Mouse (Mus musculus) liver, embryonic 15.5 days (tissue): ENCODE results near the gene Nr1h3. TPM values are rescaled to one million over a fixed set of nuclear protein-coding genes. Genes with fewer than 3 reads are reported as not detected.

ENCODE experiments used
- ATAC-seq: fragments of 200-750 bp; cut with Nextera tagmentation; 2 replicates; pipeline ENCODE4 v1.8.0; 2017; ENCODE audit warnings: moderate number of reproducible peaks, mild to moderate bottlenecking, moderate library complexity; ENCODE audit not compliant: insufficient read depth
- H3K27ac ChIP-seq: fragments of 300-500 bp; sonication (generic); replicated peaks from 2 replicates; pipeline ENCODE4 v1.5.1; 2015; ENCODE audit warnings: mild to moderate bottlenecking, inconsistent platforms
- H3K27me3 ChIP-seq: fragments of 300-500 bp; sonication (generic); 2 replicates; pipeline ENCODE4 v1.6.1; 2015; ENCODE audit warnings: mild to moderate bottlenecking, inconsistent platforms
- H3K36me3 ChIP-seq: fragments of 300-500 bp; sonication (generic); replicated peaks from 2 replicates; pipeline ENCODE4 v1.6.1; 2015; ENCODE audit warnings: moderate library complexity, mild to moderate bottlenecking, inconsistent platforms
- H3K4me1 ChIP-seq: fragments of 300-500 bp; sonication (generic); replicated peaks from 2 replicates; pipeline ENCODE4 v1.6.1; 2015; ENCODE audit warnings: inconsistent platforms
- H3K4me2 ChIP-seq: fragments of 300-500 bp; sonication (generic); 2 replicates; pipeline ENCODE4 v1.6.1; 2015; ENCODE audit warnings: moderate library complexity, mild to moderate bottlenecking, inconsistent platforms
- H3K4me3 ChIP-seq: fragments of 300-500 bp; sonication (generic); replicated peaks from 2 replicates; pipeline ENCODE4 v1.5.1; 2015; ENCODE audit warnings: mild to moderate bottlenecking, inconsistent platforms
- H3K9ac ChIP-seq: fragments of 300-500 bp; sonication (generic); 2 replicates; pipeline ENCODE4 v1.6.1; 2015; ENCODE audit warnings: moderate library complexity, mild to moderate bottlenecking, inconsistent platforms
- H3K9me3 ChIP-seq: fragments of 300-500 bp; sonication (generic); replicated peaks from 2 replicates; pipeline ENCODE4 v1.6.1; 2016; ENCODE audit warnings: inconsistent platforms
- WGBS: fragments of 180-500 bp; shearing (Covaris S2); methylation state at CpG from one replicate; pipeline ENCODE4 v1.1.7; 2015; ENCODE audit warnings: mixed read lengths; ENCODE audit not compliant: insufficient replicate concordance; 5-methylcytosine and 5-hydroxymethylcytosine counted together
- polyA plus RNA-seq: library from polyadenylated mRNA; unstranded; fragments of >200 nt; fragmentation: Nextera tagmentation; extraction: Ambion mirVana; gene quantifications from 2 replicates; pipeline ENCODE4 v1.2.1, GENCODE M21; 2015

Nr1h3 gene
- polyA plus RNA-seq, 1 experiment from 2014 or later, result 21.0 TPM

DNA sequence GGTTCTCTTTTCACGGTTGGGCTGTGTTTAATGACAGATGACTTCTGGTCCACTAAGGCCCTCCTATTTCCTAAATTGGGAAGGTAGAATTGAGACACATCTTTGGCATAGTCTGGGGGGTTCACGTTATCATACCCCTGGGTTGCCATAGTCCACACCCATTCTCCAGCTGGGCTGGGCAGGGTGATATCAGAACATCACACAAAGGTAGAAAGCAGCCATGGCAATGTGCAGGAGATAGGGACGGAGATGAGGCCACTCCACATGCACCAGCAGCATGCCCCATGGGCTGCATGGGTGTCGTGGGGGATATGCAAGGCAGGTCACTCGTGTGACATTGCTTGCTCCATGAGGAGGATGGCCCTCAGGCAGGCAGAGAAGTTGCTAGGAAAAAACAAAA is 39.1 kb downstream of the Nr1h3 start:
- WGBS, result 32% methylated on average over 5 of the region's 5 CpGs
- Histone ChIP-seq H3K4me3 (no peak overlapping the region), H3K36me3 (peaks cover 54% of the 10 kb centered on the region), H3K27me3 (no peaks in the 10 kb centered on the region), H3K9me3 (no peaks in the 10 kb centered on the region), H3K9ac (no peak overlapping the region), H3K27ac (no peak overlapping the region), H3K4me2 (no peak overlapping the region), H3K4me1 (peaks cover 26% of the 10 kb centered on the region)
- ATAC-seq, result peak; percentile 25; the same call in 1 of the 2 replicates

GRCm38 (mm10) chr2:91162952-91163351 is 39.7 kb downstream of the Nr1h3 start:
- H3K4me3 ChIP-seq, result no peak overlapping the region
- ATAC-seq, result no peak
- no peak overlapping the region for H3K4me2 ChIP-seq
- no peak overlapping the region for H3K27ac ChIP-seq
- H3K4me1 ChIP-seq, result peaks cover 26% of the 10 kb centered on the region
- H3K9ac ChIP-seq, result no peak overlapping the region
- H3K9me3 ChIP-seq, result no peaks in the 10 kb centered on the region
- H3K36me3 ChIP-seq, result peaks cover 57% of the 10 kb centered on the region
- no peaks in the 10 kb centered on the region for H3K27me3 ChIP-seq
- 62% methylated on average over 4 of the region's 4 CpGs for WGBS

DNA sequence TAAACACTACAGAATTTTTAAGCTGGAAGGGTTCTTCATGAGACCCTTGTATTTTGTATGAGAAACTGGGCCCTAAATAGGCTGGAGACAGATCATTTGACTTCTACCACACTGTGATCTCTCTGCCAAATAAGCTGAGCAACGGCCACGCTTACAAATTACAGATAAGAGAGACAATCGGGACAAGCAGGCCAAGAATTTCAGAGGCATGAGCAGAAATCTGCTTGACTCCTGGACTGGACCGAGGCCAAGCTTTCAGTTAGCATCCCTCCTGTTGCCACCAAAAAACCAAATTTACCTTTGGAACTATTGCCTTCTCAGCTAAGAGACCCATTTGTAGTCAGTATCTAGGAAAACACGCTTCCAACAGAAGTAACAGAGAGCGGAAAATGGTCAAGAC is 42.0 kb downstream of the Nr1h3 start:
- Histone ChIP-seq H3K4me3 (no peak overlapping the region), H3K27me3 (no peaks in the 10 kb centered on the region), H3K9ac (no peak overlapping the region), H3K27ac (no peak overlapping the region), H3K4me1 (peaks cover 26% of the 10 kb centered on the region), H3K4me2 (no peak overlapping the region), H3K9me3 (no peaks in the 10 kb centered on the region), H3K36me3 (peaks cover 63% of the 10 kb centered on the region)
- WGBS, result 63% methylated on average over 6 of the region's 6 CpGs
- ATAC-seq, result no peak

DNA sequence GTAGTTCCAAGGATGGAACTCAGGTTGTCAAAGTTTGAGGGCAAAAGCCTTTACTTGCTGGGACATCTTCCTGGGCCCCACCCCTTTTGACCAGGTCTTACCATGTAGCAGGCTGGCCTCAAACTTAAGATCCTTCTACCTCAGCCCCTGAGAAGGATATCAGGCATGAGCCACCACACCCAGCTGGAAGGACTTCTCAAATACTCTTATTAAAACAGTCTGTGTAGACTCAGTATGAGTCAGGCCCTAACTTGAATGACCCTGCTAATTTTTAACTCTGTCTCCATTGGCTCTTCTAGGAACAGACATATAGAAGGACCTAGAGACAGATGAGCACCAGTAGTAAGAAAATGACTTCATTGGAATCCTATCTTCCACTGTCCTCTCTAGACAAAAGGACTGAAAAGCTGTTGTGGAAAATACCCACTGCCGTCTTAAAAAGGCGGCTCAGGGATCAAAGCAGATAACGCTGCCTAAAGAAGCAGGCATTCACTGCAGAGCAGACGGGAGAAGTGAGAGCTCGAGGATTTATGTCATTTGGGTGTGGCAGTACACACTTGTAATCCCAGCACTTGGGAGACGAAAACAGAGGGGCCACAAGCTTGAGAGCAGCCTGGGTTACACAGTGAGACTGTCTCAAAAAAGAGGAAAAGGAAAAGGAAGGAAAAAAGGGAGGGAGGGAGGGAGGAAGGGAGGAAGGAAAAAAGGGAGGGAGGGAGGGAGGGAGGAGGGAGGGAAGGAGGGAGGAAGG is 45.5 kb downstream of the Nr1h3 start:
- Histone ChIP-seq H3K36me3 (peaks cover 61% of the 10 kb centered on the region), H3K9me3 (no peaks in the 10 kb centered on the region), H3K4me1 (no peaks in the 10 kb centered on the region), H3K27ac (no peak overlapping the region), H3K4me2 (no peak overlapping the region), H3K27me3 (no peaks in the 10 kb centered on the region), H3K9ac (no peak overlapping the region), H3K4me3 (no peak overlapping the region)
- ATAC-seq, result no peak
- WGBS, result 60% methylated on average over 6 of the region's 6 CpGs

GRCm38 (mm10) chr2:91154091-91154490 is 48.5 kb downstream of the Nr1h3 start:
- H3K4me2 ChIP-seq, result no peak overlapping the region
- 82% methylated on average over 3 of the region's 3 CpGs for WGBS
- ATAC-seq, result no peak
- H3K4me3 ChIP-seq, result no peak overlapping the region
- H3K27ac ChIP-seq, result no peak overlapping the region
- no peaks in the 10 kb centered on the region for H3K9me3 ChIP-seq
- H3K36me3 ChIP-seq, result peaks cover 55% of the 10 kb centered on the region
- no peaks in the 10 kb centered on the region for H3K27me3 ChIP-seq
- H3K9ac ChIP-seq, result no peak overlapping the region
- H3K4me1 ChIP-seq, result no peaks in the 10 kb centered on the region

GRCm38 (mm10) chr2:91152885-91153377 is 49.7 kb downstream of the Nr1h3 start:
- Histone ChIP-seq H3K4me1 (no peaks in the 10 kb centered on the region), H3K9me3 (no peaks in the 10 kb centered on the region), H3K36me3 (peaks cover 50% of the 10 kb centered on the region), H3K27ac (no peak overlapping the region), H3K4me3 (no peak overlapping the region), H3K27me3 (no peaks in the 10 kb centered on the region), H3K4me2 (no peak overlapping the region), H3K9ac (no peak overlapping the region)
- WGBS, result 55% methylated on average over 3 of the region's 3 CpGs
- ATAC-seq, result no peak

DNA sequence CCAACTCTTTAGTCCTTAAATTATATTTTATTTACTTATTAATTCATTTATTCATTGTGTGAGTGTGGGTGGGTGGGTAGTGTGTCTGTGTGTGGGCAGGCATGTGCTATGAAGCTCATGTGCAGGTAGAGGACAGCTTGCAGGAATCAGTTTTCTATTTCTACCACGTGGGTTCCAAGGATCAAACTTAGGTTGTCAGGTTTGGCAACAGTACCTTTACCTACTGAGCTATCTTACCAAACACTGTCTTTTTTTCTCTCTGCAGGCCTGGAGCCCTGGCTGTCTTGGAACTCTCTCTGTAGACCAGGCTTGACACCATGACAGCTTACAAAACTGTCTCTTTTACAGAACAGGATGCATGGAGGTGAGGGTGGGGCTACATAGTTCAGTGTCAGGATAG is 51.3 kb downstream of the Nr1h3 start:
- no peak overlapping the region for H3K9ac ChIP-seq
- H3K36me3 ChIP-seq, result peaks cover 40% of the 10 kb centered on the region
- H3K4me3 ChIP-seq, result no peak overlapping the region
- ATAC-seq, result no peak
- no peaks in the 10 kb centered on the region for H3K27me3 ChIP-seq
- H3K4me2 ChIP-seq, result no peak overlapping the region
- no peak overlapping the region for H3K27ac ChIP-seq
- no peaks in the 10 kb centered on the region for H3K9me3 ChIP-seq
- no peaks in the 10 kb centered on the region for H3K4me1 ChIP-seq
- 83% methylated on average over 1 of the region's 1 CpGs for WGBS

GRCm38 (mm10) chr2:91148101-91148500 is 54.5 kb downstream of the Nr1h3 start:
- Histone ChIP-seq H3K36me3 (peaks cover 27% of the 10 kb centered on the region), H3K4me2 (no peak overlapping the region), H3K4me3 (no peak overlapping the region), H3K27me3 (no peaks in the 10 kb centered on the region), H3K27ac (no peak overlapping the region), H3K4me1 (no peaks in the 10 kb centered on the region), H3K9me3 (no peaks in the 10 kb centered on the region), H3K9ac (no peak overlapping the region)
- no peak for ATAC-seq

DNA sequence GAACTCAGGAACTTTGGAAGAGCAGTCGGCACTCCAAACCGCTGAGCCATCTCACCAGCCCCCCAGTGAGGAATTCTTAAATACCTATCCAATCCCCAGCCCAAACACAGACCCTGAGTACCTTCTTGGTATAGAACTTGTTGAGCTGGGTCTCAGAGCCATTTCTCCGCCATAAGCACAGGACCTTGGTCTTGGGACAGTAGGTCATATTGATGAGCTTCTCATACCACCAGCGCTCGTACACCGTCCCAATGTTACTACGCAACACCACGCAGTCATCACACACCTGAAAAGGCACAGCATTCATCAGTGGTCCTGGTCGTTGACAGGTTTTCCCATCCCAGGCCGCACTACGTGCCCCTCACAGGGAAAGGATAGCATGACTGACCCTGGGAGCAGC is 59.2 kb downstream of the Nr1h3 start:
- Histone ChIP-seq H3K4me3 (no peak overlapping the region), H3K27me3 (no peaks in the 10 kb centered on the region), H3K27ac (no peak overlapping the region), H3K9ac (no peak overlapping the region), H3K36me3 (peaks cover 32% of the 10 kb centered on the region), H3K4me2 (no peak overlapping the region), H3K4me1 (no peaks in the 10 kb centered on the region), H3K9me3 (no peaks in the 10 kb centered on the region)
- 87% methylated on average over 11 of the region's 11 CpGs for WGBS
- ATAC-seq, result no peak

DNA sequence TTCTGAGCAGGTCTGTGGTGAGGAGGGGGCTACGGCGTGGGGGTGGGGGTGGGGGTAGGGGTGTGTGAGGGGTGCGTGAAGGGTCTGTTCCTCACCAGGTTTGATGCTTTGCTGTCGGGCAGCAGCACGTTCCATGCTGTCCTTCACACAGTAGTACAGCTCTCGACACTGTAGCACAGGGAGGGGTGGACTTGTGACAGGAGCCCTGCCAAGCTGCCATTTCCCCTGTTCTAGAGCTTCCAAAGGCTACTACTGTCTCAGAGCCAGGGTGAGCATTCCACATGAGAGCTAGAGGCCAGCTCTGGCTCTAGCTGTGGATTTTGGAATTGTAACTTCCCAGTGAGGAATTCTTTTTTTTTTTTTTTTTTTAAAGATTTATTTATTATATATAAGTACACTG is 59.7 kb downstream of the Nr1h3 start:
- WGBS, result 75% methylated on average over 6 of the region's 6 CpGs
- Histone ChIP-seq H3K4me1 (no peaks in the 10 kb centered on the region), H3K9me3 (no peaks in the 10 kb centered on the region), H3K27me3 (no peaks in the 10 kb centered on the region), H3K36me3 (peaks cover 32% of the 10 kb centered on the region), H3K9ac (no peak overlapping the region), H3K4me2 (no peak overlapping the region), H3K4me3 (no peak overlapping the region), H3K27ac (no peak overlapping the region)
- ATAC-seq, result no peak

DNA sequence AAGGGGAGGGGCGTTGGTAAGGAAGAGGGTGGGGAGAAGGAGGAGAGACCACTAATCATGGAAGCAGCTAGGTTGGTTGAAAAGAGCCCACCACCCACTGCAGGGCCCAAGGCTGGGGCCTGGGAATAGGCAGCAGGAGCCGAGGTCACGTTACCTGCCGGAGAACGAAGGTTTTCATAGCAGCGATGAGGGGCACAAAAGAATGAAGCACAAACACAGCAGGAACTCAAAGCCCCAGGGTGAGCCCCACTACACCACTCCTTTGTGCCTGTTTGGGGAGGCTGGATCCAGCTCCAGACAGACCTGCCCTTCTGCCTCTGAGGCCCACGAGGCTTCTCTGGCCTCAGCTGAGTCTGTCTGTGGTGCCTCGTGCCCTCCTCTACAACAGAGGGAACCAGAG is 62.9 kb downstream of the Nr1h3 start:
- Histone ChIP-seq H3K36me3 (peaks cover 24% of the 10 kb centered on the region), H3K27ac (no peak overlapping the region), H3K4me1 (no peaks in the 10 kb centered on the region), H3K27me3 (no peaks in the 10 kb centered on the region), H3K4me3 (no peak overlapping the region), H3K4me2 (no peak overlapping the region), H3K9ac (no peak overlapping the region), H3K9me3 (no peaks in the 10 kb centered on the region)
- WGBS, result 82% methylated on average over 8 of the region's 8 CpGs
- no peak for ATAC-seq

DNA sequence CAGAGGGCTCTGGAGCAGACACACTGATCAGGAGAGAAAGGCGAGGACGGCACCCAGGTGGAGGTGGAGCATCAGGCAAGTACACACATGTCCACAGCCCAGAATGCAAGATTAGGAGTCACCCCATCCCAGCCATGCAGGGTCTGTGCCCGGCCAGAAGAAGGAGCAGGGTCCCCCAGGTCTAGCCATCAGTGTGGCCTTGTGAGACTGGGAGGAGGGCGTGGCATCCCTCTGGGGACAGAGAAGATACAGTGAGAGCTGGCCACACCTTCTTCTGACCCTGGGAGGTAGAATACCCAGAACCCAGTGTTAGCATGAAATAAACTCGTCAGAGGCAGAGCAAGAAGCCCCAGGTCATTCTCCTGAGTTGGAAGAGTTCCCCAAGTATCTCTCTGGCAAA is 63.3 kb downstream of the Nr1h3 start:
- no peaks in the 10 kb centered on the region for H3K4me1 ChIP-seq
- no peak overlapping the region for H3K4me2 ChIP-seq
- H3K4me3 ChIP-seq, result no peak overlapping the region
- ATAC-seq, result no peak
- no peak overlapping the region for H3K9ac ChIP-seq
- H3K9me3 ChIP-seq, result no peaks in the 10 kb centered on the region
- H3K36me3 ChIP-seq, result peaks cover 21% of the 10 kb centered on the region
- H3K27ac ChIP-seq, result no peak overlapping the region
- 64% methylated on average over 5 of the region's 5 CpGs for WGBS
- H3K27me3 ChIP-seq, result no peaks in the 10 kb centered on the region
